Mouse (Mus musculus) intestine, embryonic 15.5 days (tissue): ENCODE data around the gene Mrpl52. TPM values are rescaled to one million over a fixed set of nuclear protein-coding genes. Genes with fewer than 3 reads are reported as not detected.

ENCODE experiments used
- ATAC-seq: fragments of 200-750 bp; cut with Nextera tagmentation; 2 replicates; pipeline ENCODE4 v1.8.0; 2017; ENCODE audit warnings: moderate TSS enrichment, moderate library complexity
- H3K27ac ChIP-seq: fragments of 300-500 bp; sonication (generic); 2 replicates; pipeline ENCODE4 v1.5.1; 2015; ENCODE audit warnings: mild to moderate bottlenecking, inconsistent platforms
- H3K27me3 ChIP-seq: fragments of 300-500 bp; sonication (generic); replicated peaks from 2 replicates; pipeline ENCODE4 v1.6.1; 2015; ENCODE audit warnings: inconsistent platforms
- H3K36me3 ChIP-seq: fragments of 300-500 bp; sonication (generic); 2 replicates; pipeline ENCODE4 v1.6.1; 2015; ENCODE audit warnings: inconsistent platforms
- H3K4me1 ChIP-seq: fragments of 300-500 bp; sonication (generic); replicated peaks from 2 replicates; pipeline ENCODE4 v1.6.1; 2015; ENCODE audit warnings: inconsistent platforms
- H3K4me2 ChIP-seq: fragments of 300-500 bp; sonication (generic); replicated peaks from 2 replicates; pipeline ENCODE4 v1.6.1; 2015; ENCODE audit warnings: mild to moderate bottlenecking, inconsistent platforms
- H3K4me3 ChIP-seq: fragments of 300-500 bp; sonication (generic); replicated peaks from 2 replicates; pipeline ENCODE4 v1.5.1; 2015; ENCODE audit warnings: inconsistent platforms
- H3K9ac ChIP-seq: fragments of 300-500 bp; sonication (generic); 2 replicates; pipeline ENCODE4 v1.6.1; 2015; ENCODE audit warnings: inconsistent platforms
- H3K9me3 ChIP-seq: fragments of 300-500 bp; sonication (generic); 2 replicates; pipeline ENCODE4 v1.6.1; 2016; ENCODE audit warnings: inconsistent platforms
- WGBS: fragments of 180-500 bp; shearing (Covaris S2); methylation state at CpG from one replicate; pipeline ENCODE4 v1.1.7; 2015; 5-methylcytosine and 5-hydroxymethylcytosine counted together
- polyA plus RNA-seq: library from polyadenylated mRNA; unstranded; fragments of >200 nt; fragmentation: Nextera tagmentation; extraction: Ambion mirVana; gene quantifications from 2 replicates; pipeline ENCODE4 v1.2.1, GENCODE M21; 2015

The Mrpl52 gene
- polyA plus RNA-seq, 1 experiment from 2014 or later: 308 TPM

DNA sequence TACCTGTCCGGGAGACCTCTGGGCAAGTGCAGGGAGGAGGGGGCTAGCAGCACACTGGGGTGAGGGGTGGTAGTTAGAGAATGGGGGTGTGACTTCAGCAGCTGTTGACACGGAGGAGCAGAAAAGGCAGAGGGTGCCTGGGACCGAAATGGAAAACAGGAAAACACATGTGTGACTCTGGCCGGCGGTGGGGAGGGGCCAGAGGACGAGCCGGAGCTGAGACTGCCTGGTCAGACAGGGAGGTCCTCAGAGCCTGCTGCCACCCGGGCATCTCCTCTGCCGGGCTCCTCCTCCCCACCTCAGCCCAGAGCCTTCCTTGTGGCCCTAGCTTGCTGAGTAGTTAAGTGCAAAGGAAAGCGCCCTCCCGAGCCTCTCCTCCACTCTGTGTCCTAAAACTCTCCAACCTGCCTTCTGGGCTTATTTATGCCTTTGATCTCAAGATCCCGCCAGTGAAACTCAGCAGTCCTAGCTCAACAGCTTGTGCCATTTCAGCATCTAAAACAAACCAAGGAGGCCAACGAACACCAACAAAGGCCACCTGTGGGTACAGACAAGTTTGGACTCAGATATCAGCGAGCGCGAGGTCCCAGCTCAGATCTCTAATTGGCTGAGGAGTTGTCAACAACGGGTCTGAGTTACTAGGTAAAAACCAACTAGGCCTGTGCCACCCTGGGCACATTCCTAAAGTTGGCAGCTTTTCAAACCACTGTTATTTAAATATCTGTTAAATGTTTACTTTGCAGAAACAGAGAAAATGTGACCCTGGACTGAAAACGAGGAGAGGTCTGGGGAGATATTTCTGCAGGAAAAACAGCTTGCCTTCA lies 12.6 kb upstream of the Mrpl52 start:
- Histone ChIP-seq H3K36me3 (no peaks in the 10 kb centered on the region), H3K27ac (peak overlapping the region; percentile 68), H3K4me1 (peaks cover 28% of the 10 kb centered on the region), H3K9ac (peak overlapping the region; percentile 34), H3K4me3 (peak overlapping the region; percentile 9; the same call in 1 of the 2 replicates), H3K9me3 (no peaks in the 10 kb centered on the region; the same call in 1 of the 2 replicates), H3K4me2 (peak overlapping the region; percentile 53), H3K27me3 (no peaks in the 10 kb centered on the region)
- 16% methylated on average over 18 of the region's 18 CpGs for WGBS
- no peak for ATAC-seq

DNA sequence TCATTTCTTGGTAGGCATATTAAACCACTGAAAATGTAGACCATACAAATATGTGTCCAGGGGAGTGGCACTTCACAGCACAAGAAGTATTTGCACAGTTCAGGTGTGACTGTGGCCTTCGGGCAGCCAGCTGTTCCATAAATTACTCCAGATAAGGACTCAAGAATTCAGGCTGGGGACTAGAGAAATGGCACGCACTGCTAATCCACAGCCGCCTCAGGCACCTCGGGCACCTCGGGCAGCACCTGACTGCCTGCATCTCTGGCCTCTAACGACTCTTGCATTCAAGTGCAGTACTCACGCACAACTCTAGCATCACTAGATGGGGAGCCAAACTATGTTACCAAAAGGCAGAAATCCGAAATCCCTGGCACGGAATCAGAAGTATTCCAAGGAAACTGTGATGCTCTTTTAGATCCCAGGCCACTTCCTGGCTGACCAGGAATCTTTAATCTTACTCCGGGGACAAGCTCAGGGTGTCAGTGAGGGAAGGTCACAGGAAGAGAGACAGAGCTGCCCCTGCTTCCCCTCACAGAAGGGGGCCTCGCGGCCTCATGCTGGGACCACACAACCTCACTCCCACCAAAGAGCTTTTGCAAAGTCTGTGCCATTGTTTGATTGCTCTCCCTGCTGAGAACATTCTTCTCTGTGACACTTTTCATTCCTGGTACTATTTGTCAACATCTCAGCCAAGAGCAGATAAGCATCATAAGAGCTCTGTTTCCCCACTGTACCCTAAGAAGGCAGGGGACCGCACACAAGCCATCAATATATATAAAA lies 11.3 kb upstream of the Mrpl52 start:
- Histone ChIP-seq H3K4me2 (peak overlapping the region; percentile 18; the same call in 1 of the 2 replicates), H3K36me3 (no peaks in the 10 kb centered on the region), H3K4me3 (no peak overlapping the region), H3K9ac (no peak overlapping the region), H3K4me1 (peaks cover 28% of the 10 kb centered on the region), H3K27me3 (no peaks in the 10 kb centered on the region), H3K9me3 (no peaks in the 10 kb centered on the region; the same call in 1 of the 2 replicates), H3K27ac (0 out of 2 replicates have a peak overlapping the region, but pooled peaks have one; percentile 25)
- WGBS: 26% methylated on average over 13 of the region's 13 CpGs
- ATAC-seq: peak; percentile 19; the same call in 1 of the 2 replicates

DNA sequence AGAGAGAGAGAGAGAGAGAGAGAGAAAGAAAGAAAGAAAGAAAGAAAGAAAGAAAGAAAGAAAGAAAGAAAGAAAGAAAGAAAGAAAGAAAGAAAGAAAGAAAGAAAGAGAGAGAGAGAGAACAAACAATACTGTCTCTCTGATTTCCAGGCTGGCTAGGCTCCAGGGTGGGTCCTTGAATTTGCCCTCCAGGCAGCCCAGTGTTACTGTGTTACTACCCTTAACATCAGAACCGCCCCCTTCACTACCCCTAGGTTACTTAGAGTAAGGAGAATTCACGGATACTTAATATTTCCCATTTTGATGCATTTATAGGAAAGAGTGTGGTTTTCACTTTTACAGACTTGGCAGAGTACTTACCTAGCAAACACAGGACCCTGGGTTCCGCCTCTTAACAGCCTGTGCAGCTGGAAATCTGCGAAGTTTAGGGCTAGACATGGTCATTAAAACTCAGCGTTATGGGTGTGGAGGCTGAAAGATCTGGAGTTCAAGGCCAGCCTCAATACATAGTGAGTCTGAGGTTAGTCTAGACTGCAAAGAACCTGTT lies 10.4 kb upstream of the Mrpl52 start:
- Histone ChIP-seq H3K9ac (no peak overlapping the region), H3K27me3 (no peaks in the 10 kb centered on the region), H3K36me3 (no peaks in the 10 kb centered on the region), H3K27ac (no peak overlapping the region), H3K9me3 (no peaks in the 10 kb centered on the region; the same call in 1 of the 2 replicates), H3K4me2 (no peak overlapping the region), H3K4me3 (no peak overlapping the region), H3K4me1 (peaks cover 28% of the 10 kb centered on the region)
- no peak for ATAC-seq
- WGBS: 59% methylated on average over 5 of the region's 5 CpGs

DNA sequence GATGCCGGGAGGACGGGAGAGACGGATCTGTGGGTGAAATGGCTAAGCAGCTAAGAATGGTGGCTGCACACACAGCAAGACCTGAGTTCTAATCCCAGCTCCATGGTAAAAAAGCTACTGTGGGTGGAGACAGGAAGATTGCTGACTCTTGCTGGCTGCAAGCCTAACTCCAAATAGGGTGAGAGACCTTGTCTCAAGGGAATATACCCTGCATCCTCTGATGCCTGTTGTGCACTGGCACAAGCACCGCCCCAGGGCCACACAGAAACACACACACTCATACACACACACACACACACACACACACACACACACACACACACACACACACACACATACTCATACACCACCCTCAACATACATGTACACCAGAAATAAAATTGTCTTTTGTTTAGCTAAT lies 9.9 kb upstream of the Mrpl52 start:
- Histone ChIP-seq H3K27me3 (no peaks in the 10 kb centered on the region), H3K9ac (no peak overlapping the region), H3K9me3 (no peaks in the 10 kb centered on the region; the same call in 1 of the 2 replicates), H3K36me3 (no peaks in the 10 kb centered on the region), H3K4me3 (no peak overlapping the region), H3K27ac (no peak overlapping the region), H3K4me2 (no peak overlapping the region), H3K4me1 (peaks cover 28% of the 10 kb centered on the region)
- 91% methylated on average over 4 of the region's 4 CpGs for WGBS
- no peak for ATAC-seq

DNA sequence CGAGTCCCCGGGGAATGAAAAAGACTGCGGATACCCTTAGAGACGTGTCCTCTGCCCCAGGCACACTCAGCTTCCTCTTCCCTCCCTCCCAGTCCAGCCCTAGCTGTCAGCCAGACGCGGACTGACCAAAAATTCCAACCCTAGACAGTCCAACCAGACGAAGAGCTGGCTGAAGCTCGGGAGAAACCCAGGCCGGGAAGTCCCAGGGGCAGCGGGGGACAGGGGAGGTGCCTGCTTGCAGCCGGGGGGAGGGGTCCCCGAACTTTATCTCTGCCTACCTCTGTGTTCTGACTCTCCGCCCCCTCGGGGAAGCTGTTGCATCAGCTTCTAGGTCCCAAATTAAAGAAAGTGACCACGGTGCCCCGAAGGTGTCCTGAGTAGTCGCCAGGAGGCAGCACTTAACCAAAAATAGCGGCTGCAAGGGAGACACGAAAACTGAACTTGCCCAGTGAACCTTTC lies 9.1 kb upstream of the Mrpl52 start, which contains the start of gene Slc7a7:
Gene Slc7a7, minus strand, starts transcription at position 158 of the 459 bp plus-strand sequence.
- peaks cover 28% of the 10 kb centered on the region for H3K4me1 ChIP-seq
- no peaks in the 10 kb centered on the region; the same call in 1 of the 2 replicates for H3K9me3 ChIP-seq
- 17% methylated on average over 19 of the region's 19 CpGs for WGBS
- H3K27ac ChIP-seq: no peak within 1 kb of the TSS
- H3K4me3 ChIP-seq: no peak within 1 kb of the TSS
- H3K27me3 ChIP-seq: no peaks in the 10 kb centered on the region
- peak within 1 kb of the TSS; percentile 33 for H3K4me2 ChIP-seq
- H3K36me3 ChIP-seq: no peaks in the 10 kb centered on the region
- H3K9ac ChIP-seq: no peak within 1 kb of the TSS; the same call in 1 of the 2 replicates
- no peak for ATAC-seq

DNA sequence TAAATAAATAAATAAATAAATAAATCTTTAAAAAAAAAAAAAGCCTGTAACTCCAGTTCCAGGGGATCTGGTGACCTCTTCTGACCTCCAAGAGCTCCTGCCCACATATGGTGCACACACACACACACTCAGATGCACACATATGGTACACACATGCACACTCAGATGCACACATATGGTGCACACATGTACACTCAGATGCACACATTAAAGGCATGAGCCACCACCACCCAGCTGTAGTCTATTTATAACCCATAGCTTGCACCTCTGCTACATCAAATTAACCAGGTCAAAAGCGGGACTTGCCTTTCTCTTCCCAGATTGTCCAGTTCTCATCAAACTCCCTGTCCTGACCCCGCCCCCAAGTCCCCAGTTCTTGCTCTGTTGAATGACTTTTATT lies 5.7 kb upstream of the Mrpl52 start:
- 81% methylated on average over 2 of the region's 2 CpGs for WGBS

DNA sequence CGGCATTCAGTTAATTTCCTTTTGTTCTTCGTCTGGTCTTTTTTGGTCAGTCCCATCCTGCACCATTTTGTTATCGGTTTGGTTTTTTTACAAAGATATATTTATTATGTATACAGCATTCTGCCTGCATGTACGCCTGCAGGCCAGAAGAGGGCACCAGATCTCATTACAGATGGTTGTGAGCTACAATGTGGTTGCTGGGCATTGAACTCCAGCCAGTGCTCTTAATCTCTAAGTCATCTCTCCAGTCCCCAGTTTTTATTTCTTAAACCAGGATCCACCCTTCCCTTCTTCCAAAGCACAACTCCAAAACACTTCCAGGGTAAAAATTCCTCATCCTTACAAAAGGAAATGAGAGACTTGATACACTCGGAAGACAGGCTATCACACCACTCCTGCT lies 3.3 kb upstream of the Mrpl52 start:
- no peak overlapping the region for H3K4me3 ChIP-seq
- no peak overlapping the region for H3K4me2 ChIP-seq
- H3K4me1 ChIP-seq: peaks cover 3% of the 10 kb centered on the region; the same call in 1 of the 2 replicates
- no peaks in the 10 kb centered on the region for H3K9me3 ChIP-seq
- no peak overlapping the region for H3K27ac ChIP-seq
- WGBS: 71% methylated on average over 5 of the region's 5 CpGs
- ATAC-seq: no peak
- no peak overlapping the region for H3K9ac ChIP-seq
- no peaks in the 10 kb centered on the region; the same call in 1 of the 2 replicates for H3K36me3 ChIP-seq
- H3K27me3 ChIP-seq: no peaks in the 10 kb centered on the region

More for the DNA sequence above, 5.7 kb upstream of the Mrpl52 start:
- no peak for ATAC-seq
- Histone ChIP-seq H3K27me3 (no peaks in the 10 kb centered on the region), H3K4me1 (0 out of 2 replicates have a peak, but pooled peaks cover 8% of the 10 kb centered on the region), H3K4me3 (no peak overlapping the region), H3K9ac (no peak overlapping the region), H3K4me2 (no peak overlapping the region), H3K36me3 (no peaks in the 10 kb centered on the region), H3K9me3 (no peaks in the 10 kb centered on the region; the same call in 1 of the 2 replicates), H3K27ac (no peak overlapping the region)

DNA sequence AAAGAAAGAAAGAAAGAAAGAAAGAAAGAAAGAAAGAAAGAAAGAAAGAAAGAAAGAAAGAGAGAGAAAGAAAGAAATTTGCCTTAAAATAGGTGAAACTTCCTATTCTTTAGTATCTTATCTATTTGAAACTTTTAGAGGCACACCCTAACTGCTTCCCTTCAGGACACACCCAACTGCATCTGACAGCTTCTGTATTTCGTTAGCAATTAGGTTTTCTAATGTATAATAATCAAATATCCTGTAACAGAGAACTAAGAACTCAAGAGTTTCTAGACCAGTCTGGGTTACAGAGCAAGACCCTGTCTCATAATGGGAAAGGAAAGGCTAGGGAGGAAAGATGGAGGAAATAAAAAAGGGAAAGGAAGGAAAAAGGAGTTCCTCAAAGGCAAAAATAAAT lies 2.1 kb upstream of the Mrpl52 start:
- Histone ChIP-seq H3K36me3 (peaks cover 2% of the 10 kb centered on the region; the same call in 1 of the 2 replicates), H3K4me2 (no peak overlapping the region), H3K27me3 (no peaks in the 10 kb centered on the region), H3K4me1 (peaks cover 9% of the 10 kb centered on the region), H3K9me3 (no peaks in the 10 kb centered on the region), H3K27ac (no peak overlapping the region), H3K9ac (no peak overlapping the region), H3K4me3 (no peak overlapping the region)
- 79% methylated on average over 1 of the region's 1 CpGs for whole genome bisulfite sequencing
- ATAC-seq: no peak

DNA sequence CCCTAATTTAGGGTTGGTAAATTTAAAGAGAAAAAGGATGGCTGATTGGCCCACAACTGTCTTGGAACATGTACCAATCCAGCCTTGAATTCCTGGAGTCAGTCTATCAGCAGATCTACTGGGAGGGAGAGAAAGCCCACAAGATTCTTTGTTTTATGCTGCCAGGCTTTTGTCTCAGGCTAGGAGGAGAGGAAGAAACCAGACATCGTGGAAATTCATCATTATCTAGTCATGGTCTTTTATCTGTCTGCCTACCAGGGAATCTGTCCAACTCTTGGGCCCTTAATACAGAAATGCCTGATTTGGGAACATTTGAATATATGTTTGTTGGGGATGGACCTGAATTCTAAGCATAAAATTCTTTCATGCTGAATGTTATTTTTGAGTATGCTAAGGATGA lies 1.2 kb upstream of the Mrpl52 start:
- no peak for ATAC-seq
- Histone ChIP-seq H3K27ac (no peak overlapping the region), H3K4me3 (no peak overlapping the region), H3K27me3 (no peaks in the 10 kb centered on the region), H3K4me2 (peak overlapping the region; percentile 62; the same call in 1 of the 2 replicates), H3K36me3 (peaks cover 2% of the 10 kb centered on the region; the same call in 1 of the 2 replicates), H3K4me1 (peaks cover 18% of the 10 kb centered on the region), H3K9me3 (no peaks in the 10 kb centered on the region), H3K9ac (no peak overlapping the region)
- 78% methylated on average over 1 of the region's 1 CpGs for WGBS

DNA sequence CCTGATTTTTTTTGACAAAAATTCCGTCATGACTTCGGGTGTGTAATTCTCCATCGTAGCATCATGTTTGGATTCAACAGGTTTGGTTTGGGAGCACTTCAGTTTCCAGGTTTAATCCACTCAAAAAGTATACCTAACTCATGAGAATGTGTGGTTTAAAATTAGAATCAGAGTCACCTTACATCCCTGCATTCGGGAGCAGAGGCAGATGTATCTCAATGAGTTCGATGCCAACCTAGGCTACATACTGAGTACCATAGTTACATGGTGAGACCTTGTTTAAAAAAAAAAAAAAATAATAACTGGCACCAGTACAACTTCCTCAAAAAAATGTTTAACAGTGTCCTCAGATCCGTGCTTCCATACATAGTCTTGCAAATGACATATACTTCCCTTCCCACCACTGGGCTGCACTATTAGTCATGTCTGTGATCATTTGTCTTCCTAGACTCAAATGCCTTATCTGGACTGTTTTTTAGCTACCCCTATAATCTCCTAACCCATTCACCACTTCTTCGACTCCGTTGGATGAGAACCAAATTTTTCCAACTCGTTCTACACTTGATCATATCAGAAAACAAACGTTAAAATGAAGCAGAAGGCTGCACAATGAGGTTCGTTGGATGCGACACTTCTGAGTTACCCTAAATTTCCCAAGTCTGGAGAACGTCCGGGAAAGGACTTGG lies 563 bp upstream of the Mrpl52 start:
- H3K4me1 ChIP-seq: peaks cover 20% of the 10 kb centered on the region
- ATAC-seq: peak; percentile 31; the same call in 1 of the 2 replicates
- 34% methylated on average over 14 of the region's 14 CpGs for WGBS
- H3K9ac ChIP-seq: peak overlapping the region; percentile 94
- H3K4me2 ChIP-seq: peak overlapping the region; percentile 62
- no peaks in the 10 kb centered on the region for H3K9me3 ChIP-seq
- H3K36me3 ChIP-seq: peaks cover 2% of the 10 kb centered on the region; the same call in 1 of the 2 replicates
- H3K4me3 ChIP-seq: peak overlapping the region; percentile 91
- no peaks in the 10 kb centered on the region for H3K27me3 ChIP-seq
- peak overlapping the region; percentile 81 for H3K27ac ChIP-seq

DNA sequence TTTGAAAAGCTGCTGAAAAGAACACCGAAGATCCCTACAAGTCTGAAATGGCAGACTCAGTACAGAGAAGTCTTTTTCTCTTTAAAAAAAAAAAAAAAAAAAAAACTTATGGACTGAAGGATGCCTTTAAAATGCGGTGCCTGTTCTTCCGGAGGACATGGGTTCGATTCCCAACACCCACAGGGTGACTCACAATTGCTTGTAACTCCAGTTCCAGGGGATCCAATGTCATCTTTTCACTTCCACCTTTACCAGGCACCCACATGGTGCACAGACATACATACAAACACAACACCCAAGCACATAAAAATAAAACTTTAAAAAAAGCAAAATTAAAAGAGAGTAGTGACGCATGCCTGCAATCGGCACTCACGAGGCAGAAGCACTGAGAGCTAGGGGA lies 987 bp downstream of the Mrpl52 start:
- Histone ChIP-seq H3K9ac (no peak overlapping the region), H3K4me2 (peak overlapping the region; percentile 62), H3K4me3 (peak overlapping the region; percentile 91; the same call in 1 of the 2 replicates), H3K27ac (no peak overlapping the region), H3K9me3 (no peaks in the 10 kb centered on the region), H3K27me3 (no peaks in the 10 kb centered on the region), H3K4me1 (peaks cover 21% of the 10 kb centered on the region), H3K36me3 (peaks cover 2% of the 10 kb centered on the region; the same call in 1 of the 2 replicates)
- 90% methylated on average over 7 of the region's 7 CpGs for WGBS
- ATAC-seq: no peak
